Mouse (Mus musculus): Measurements from ENCODE around the gene Cmss1.

Cmss1 gene

DNA sequence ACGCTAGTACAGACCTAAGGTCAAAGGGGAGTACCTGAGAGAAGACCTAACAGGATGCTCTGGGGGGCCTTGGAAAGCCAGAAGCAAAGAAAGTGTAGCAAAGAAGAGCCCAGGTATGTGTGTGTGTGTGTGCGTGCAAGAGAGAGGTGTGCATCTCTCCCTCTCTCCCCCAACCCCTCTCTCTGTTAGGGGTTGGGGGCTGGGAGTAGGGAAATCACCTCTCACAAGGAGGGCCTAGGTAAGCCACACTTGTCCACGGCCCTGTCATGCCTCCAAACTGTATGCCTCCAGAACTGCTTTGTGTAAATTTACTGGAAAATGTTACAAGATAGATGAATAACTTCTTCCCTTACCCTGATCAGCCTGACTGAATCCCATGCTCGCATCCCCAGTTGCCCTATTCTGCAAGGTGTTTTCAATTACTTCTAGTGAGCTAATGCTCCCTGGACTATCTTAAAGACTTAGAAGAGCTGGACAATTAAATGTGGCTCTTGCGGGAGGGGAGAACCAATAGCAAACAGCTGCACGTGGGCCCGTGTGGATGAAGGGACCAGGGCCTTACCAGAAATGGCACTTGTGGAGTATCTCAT is 231.3 kb downstream of the Cmss1 start:
- DNase-seq = no peak

DNA sequence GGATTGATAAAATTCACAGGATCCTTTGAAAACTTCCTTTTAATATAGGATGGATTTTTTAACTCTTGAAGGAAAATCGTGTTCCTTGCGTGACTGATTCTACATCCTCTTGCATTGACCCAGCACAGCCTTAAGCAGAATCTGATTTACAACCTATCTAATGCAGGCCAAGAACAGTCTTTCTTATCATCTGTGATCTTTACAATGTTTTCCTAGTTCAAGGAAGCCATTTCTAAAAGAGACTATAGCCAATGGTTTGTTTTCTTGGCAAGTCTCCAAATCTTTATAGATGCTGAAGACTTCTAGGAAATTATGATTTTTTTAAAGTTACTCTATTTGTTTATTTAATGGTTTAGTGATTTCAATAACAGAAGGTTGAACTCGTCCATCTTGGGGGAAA is 234.5 kb downstream of the Cmss1 start:
- no peak for DNase-seq

DNA sequence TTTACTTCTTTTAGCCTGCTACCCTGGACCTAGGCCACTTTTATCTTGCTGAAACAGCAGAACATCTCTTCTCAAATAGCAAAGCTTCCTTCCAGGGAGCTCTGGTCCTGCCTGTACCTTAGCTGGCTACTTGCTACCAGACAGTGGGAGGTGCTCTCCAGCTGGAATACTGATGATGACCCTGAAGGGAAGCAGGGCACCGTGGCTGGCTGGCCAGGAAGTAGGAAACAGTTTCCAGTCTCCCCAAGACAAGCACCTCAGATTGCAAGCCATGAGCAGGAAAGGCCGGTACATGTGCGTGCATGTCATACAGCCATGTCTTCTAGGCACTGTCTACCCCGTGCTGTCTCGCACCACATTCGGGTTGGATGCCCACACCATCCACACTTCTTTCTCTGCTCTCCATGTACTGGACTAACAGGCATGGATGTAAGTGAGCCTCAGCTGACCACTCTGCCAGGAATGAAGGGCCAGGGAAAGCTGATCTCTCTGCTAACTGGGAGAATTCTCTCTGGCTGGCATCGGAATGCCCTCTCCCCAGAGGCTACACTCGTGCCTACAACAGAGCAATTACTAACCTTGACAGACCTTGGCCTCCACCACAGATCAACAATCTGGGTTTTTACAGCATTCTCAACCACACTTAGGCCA is 236.7 kb downstream of the Cmss1 start:
- no peak for DNase-seq

DNA sequence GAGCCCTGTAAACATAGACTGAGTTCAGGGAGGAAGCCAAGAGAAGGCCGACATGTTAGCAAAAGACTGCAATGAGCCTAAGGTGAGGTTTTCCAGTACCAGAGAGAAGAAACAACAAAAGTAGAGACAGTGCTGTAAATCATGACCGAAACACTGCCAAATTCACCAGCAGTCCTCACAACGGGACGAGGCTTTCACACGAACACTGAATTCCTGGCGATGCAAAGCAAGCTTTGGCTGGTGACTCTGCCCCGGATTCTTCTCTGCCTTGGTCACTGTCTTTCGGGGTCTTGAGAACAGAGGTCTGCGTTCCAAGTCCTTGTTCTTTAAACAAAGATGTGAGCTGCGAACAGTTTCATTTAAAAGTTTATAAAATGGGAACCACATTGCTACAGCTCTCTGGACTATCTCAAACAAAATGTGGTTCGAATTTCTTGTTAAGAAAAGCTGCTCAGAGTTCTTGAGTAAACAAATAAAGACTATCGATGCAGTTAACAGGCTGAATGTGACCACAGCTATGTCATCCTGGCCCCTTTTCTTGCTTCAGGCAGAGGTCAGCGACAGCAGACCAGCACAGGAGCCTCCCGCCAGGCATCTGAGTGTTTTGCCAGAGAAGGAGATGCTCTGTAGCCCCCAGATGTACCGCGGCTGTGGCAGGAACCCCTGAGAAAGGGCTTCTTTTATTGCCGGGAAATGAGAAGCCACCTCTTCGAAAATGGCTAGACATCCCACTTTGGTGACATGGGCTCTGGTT is 239.5 kb downstream of the Cmss1 start:
- DNase-seq = no peak

DNA sequence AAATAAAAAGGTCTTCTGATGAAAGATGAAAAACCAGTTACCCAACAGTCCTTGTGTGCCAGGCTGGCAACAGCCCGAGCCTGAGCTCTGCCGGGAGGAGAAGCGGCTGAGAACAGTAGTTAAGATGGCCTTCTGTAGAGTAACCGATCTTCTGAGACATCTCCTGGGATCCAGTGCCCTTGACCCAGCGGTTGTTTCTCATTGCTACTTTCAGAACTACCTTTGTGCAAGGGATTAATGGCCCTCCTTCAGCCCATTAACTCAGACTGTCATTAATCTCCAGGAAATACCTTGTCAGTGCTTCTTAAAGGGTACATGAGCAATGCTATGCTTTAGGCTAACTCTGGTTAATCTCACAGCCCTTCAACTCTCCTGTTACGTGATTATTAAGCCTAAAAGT is 240.5 kb downstream of the Cmss1 start:
- DNase-seq = no peak

DNA sequence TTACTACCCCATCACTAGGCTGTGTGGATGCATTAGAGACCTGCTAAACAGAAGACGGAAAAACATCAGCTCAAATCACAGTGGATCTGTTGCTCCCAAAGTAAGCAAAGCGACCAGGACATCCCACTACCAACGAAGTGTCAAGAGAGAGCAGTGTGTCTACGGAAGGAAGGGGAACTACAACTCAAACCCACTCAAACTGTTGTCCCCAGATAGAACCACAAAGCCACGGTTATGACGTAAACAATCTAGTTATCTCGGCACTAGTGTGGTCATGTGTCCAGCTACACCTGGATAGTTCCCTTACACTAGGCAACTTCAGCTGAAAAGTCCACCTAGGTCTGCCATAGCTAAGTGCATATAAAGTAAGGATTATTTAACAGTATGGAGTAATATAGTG is 242.2 kb downstream of the Cmss1 start:
- DNase-seq = no peak

DNA sequence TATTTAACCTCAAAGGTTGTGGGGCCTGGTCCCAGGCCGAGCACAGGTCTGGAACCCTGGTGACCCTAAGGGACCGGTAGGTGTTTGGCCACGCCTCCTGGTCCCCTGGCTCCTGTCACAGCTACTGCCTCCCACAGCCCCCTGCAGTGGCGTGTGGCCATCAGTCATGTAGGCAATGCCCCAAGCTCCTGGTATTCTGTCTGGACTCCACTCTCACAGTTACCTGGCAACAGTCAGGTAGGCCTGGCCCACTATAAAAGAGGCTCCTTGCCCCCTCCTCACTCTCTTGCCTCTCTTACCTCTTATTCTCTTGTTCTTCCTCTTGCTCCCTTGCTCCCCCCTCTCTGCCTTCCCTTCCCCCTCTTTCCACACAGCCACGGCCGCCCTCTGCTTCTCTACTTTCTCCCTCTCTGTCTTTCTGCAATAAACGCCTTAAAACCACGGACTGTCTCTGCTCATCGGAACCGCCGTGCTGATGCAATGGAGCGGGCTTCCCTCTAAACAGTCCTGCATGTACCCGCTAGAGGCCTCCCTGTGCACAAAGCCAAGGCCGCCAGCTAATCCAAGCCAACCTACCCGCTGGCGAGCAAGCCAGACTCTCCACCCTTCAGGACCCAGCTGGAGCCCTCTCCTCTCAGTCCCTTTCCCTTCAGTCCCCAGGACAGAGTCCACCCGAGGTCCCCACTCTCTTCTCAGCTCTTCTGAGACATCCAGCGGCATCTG is 243.8 kb downstream of the Cmss1 start:
- DNase-seq = peak; percentile 41

DNA sequence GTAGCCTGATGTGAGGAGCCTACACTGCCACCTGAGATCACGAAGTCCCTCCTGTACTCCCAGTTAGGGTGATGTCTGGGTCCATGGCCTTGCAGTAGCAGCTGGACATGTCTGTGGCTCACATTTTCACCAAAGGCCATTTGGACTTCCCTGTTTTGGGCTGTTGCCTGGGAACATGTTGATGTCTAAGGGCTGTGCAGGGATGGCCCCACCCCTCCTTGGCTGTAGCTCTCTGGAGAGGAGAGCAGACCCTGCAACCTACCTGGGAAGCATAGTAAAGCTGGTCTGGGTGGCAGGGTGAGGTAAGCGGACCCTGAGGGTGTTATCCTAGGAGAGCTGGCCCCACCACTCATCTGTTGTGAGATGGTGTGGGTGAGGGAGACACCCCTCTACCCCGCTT is 245.9 kb downstream of the Cmss1 start:
- no peak for DNase-seq

DNA sequence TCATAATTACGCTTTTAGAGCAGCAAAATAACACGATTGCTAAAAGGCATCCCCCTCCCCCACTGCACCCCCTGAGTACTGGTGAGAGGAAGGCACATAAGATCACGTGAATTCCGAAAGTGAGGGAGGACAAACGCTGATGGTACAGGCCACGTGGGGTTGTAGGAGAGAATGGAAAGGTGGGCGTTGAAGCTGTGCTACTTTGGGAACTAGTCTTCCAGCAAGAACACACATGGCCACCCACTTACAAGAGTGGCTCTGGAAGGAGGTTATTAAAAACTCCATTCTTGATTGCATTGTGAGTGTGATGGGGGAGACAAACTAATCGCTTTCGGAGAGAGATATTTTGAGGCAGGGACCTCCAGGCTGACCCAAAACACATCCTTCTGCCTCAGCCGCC is 247.4 kb downstream of the Cmss1 start:
- no peak for DNase-seq

DNA sequence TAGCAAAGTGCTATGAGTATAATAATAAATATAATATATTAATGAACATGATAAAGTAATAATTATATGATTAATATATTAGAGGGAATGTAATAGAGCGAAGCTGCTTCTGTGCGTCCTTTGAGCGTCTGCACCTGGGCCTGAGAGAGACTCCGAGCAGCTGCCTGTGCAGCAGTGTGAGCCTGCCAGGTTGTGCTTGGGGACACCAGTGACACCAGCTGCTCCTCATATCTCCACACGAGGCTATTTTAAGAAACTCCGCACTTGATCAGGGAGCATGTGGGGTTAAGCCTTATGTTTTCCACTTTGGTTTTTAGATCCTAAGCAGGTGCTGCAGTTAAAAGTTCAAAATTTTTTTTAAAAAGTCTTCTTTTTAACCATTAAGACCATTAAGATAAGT is 249.7 kb downstream of the Cmss1 start:
- no peak for DNase-seq

DNA sequence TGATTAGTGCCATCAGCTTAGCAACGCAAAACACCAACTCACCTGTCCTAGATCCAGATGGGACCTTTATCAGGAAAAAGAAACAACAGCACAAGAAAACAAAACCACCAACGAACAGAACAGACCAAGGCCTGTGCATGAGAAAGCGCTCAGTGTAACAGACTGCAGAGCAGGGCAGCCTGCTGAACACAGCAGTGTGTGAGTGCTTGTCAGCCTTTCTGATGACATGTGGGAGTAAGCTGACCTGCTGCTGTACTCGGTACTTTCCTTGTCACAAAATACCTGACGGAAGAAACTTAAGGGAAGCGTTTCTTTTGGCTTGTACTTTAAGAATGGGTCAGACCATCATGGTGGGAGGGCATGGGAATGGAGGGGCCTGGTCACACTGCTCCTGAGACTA is 250.2 kb downstream of the Cmss1 start:
- no peak for DNase-seq

DNA sequence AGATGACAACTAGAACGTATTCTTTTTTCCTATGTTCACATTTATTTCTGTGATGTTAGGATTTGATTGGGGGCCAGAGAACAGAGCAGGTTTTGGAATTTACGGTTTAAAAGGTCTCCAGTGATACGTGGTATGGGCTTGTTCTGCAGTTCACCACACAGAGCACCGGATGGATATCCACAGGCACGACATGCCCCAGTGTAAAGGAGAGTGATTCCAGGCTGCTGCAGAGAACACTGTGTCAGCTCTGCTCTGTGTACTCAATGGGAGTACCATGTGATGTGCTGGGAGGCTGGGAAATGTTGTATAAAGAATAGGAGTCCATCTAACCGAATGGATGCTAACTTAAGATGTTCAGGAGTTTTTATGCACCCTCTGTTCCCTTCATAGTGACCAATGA is 252.7 kb downstream of the Cmss1 start:
- DNase-seq = no peak

DNA sequence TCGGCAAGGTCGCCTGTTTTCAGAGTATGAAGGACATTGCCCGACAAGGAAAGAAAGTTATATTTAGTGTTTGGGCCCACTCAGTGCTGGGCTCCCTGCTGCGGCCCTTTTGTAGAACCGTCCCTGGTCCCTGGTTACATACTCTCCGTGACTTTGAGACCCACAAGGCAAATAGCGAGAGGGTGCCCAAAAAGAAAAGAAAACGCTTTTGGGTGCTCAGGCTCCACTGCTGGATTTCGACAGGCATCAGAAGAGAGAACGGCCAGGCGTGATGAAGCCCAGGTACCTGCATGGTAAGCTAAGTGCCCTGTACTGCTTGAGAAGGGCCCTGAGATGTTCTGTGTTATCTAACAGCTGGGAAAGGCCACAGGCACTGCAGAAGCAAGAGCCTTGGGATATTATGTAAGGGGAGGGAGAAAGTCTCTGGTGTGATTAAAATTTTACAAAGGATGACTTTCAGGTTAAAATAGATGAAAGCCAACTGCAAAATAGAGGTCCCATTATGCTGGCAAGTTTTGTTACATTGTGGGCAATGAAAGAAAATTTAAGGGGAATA is 253.4 kb downstream of the Cmss1 start:
- no peak for DNase-seq

DNA sequence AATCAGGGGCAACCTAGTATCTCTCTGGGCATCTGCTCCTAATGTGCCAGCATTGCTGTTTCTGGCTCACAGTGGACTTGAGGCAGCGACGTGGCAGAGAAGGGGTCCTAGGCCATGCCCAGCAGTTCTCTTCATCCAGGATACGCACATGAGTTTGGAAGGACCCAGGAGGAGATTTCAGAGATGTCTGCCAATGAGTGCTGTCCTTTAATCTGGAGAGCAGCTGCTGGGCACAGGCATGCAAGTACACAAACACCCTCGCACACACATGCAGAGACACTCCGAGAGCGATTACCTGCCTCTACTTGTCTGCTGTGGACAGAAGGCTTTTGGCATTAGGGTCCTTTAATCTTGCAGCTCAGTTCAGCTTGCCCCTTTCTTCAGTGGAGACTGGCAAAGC is 253.9 kb downstream of the Cmss1 start, which contains the start of gene Filip1l:
Gene Filip1l (plus strand): TSS at position 343 of the 400 bp plus-strand sequence.
- no peak for DNase-seq

DNA sequence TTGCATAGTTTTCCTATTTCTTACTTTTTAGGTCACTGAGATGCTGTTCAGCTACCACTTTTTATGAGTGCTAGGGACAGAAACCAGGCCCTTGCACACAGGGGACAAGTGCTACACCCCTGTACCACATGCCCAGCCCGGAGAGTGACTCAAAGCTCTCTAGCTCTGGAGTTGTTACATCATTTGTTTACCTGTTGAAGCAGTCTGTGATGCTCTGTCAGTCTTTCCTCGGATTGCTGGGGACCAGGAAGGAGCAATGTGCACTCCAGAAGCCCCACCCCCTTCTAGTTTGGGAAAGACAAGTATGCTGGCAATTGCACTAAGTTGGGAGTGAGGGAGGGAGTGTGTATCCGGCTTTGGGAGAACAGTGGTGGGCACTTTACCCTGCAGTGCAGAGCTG is 257.0 kb downstream of the Cmss1 start:
- no peak for DNase-seq

DNA sequence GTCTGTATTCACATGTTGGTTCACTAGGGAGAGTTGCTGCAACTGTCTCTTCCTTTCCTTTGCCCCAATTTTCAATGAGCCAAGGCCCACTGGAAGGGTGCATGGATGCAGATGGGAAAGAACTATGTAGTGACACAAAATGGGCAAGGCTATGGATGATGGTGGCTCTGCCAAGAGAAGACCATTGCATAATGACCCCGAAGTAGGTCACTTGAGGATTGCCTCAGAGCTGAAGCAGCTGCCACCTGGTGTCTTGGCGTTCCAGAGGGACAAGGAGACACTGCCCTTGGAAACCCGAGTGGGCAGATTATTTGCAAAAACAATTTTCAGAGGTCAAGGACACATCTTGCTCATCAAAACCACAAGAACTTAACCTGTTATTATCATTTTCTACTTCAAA is 257.6 kb downstream of the Cmss1 start:
- peak; percentile 8 for DNase-seq

DNA sequence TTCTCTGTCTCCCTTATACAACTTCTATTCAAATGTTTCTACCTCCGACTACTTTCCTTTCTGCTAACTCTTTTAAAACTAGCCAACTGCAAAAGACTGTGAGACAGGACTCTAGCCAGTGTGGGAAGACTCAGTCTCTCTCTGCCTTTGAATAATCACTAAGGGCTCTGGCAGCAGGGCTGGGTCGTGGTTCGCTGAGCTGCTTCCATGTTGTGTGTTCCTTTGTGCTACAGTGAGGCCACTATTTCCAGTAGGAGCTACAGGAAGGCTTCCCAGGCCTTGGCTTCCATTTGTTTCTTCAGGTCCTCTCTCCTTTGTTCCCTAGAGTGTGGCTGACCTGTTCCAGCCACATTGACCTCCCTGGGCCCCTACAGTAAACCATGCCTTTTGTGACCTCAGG is 260.4 kb downstream of the Cmss1 start:
- DNase-seq = no peak

DNA sequence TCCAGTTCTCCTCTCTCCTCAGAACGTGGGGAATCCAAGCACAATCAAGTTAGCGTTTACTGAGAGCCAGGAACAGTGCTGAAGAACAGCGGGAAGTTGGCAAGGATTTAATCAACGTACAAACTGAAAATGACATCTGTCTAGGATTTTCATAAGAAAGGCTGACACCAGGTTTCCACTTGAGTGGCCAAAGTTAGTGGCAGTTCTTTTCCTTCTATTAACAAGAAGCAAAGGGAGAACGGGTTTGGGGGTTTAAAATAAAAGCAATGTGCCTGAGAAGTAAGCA is 266.1 kb downstream of the Cmss1 start:
- DNase-seq = no peak

DNA sequence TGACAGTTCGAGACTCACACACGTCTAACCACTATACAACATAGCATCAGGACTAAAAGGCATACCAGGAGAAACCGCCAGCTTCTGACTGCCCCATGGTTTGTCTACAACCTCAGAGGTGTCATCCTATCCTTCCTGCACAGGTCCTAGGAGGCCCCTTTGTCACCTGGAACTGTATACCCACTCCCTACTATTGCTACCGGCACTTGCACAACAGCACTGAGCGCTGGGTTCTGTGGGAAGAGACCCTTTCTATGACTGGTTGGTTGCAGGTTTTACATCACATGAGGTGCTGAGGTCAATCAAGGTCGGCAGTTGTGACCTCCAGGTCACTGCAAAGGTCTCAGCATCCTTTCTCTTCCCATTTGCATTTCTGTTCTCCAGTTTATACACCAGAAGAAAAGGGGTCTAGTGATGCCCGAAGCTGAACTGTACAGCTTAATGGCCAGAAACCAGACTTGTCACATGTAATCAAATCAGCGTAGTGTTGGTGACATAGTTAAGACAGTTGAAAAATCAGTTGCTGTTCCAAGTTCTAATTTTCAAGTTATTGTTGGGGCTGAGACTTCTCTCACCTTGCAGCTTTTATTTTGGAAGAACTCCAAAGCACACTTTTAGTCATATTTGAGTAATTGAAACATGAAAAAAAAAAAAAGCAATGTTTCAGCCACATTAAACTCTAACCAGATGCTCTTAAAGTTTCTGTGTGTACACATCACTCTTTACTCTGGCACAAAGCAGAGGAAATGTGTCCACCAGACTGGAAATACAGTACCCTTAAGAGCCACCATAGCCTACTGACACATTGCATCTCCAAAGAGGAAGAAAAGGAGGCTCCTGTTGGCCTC is 266.7 kb downstream of the Cmss1 start:
- no peak for DNase-seq

DNA sequence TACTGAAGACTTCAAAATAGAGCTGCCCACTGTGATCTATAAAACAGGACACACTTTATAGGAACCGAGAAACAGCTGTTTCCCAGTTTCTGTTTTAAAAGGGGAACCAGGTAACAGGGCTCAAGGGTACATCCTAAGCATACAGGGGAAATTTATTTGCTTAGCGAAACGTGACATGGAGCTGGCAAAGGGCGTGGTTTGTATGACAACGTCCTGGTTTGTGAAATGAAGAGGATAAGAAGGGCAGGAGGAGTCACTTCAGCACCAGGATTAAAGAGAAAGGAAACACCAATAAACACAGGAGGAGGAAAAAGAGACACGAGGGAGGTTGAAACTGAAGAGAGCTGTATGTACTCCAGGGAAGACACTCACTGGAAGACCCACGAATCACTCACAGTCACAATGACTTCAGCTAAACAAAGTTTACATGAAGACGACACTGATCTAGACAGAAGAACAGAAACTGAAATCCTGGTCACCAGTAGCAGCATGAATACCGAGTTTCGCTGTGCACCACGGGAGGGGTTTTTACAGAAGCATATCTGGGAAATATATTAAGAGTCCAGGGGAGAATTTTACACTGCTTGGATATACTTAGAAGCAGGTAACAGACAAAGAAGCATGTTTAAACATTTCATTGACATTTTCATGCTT is 269.8 kb downstream of the Cmss1 start:
- DNase-seq = no peak

DNA sequence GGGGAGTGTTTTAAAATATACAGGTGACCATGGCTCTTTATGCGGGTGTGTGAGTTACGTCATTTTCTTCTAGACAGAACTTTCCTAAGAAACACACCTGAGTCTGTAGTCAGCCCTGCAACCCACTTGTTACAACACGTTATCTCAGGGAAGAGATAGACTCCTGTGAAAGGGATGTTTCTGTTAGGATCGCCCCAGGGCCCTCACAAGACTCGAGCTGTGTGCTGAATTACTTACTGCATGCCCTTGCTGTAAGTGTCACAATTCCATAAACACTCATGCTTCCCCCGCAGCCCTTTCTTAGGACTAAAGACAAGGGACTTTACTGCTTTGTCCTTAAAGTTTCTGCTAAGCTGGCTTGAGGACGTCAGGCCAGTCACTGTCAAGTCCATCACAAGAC is 274.4 kb downstream of the Cmss1 start:
- DNase-seq = no peak

DNA sequence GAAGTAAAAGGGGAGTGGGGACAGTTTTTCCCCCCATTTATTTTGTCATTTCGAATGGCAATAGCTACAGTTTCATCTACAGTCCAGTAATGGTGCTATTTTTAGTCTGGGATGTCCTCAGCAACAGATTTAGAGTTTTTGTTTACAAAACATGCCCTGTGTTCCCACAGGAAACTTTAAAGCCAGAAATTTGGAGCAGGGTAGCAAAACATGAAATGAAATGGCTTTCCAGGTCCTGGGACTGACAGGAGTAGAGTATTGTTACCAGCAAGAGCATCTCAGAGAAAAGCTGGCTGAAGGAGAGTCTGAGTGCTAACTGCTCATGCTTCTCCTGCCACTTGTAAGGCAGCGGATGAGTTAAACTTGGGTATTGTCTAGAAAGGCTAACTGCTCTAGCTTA is 276.6 kb downstream of the Cmss1 start:
- DNase-seq = no peak

Data from cerebellum, adult 11 months (tissue).